Mouse (Mus musculus) adrenal gland, postnatal 14 days (tissue): ENCODE measurements around the gene Neb. TPM values are rescaled to one million over a fixed set of nuclear protein-coding genes. Genes with fewer than 3 reads are reported as not detected.

Experiments
- DNase-seq: peaks from one replicate; pipeline ENCODE4 v3.0.0; 2021; ENCODE audit warnings: mixed read lengths
- total RNA-seq: library from RNA; stranded (reverse); gene quantifications from 2 replicates; pipeline ENCODE4 v1.2.3, GENCODE M21; 2021

Neb gene
- total RNA-seq, 1 experiment from 2014 or later, result 1.4 TPM

DNA sequence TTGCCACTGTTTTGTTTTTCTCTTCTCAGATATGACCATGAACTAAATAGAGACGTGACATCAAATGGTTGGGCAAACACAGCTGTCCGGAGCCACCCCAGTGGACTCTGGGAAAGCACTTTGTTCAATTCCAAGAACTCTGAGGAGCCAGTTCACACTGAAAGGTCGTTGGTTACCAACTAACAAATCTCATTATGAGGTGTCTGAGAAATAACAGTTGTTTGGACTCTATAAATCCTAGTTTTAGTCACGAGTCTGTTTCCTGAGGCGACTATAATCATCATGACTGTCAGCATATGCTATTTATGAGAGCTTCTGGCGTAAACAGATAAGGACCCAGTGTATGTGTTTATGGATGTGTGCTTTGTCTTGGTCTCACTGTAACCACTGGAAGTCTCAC, 5.8 kb downstream of the Neb start:
- DNase-seq, result peak; percentile 14

DNA sequence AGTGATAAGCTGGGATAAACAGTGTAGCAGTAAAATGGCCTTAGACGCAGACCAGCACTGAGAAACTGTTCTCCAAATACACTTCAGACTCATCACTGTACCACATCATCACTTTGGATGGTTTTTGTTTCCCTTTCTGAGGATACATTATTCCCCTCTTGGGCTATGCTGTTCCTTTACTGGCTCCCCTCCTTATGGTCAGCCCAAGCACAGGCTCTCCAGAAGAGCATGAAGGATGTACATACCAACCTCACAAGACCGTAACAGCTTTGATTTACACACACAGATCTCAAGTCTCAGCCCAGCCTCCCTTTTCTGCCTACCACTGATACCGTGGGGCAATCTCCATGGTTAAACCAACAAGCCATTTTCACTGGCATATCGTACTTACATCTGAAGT, 6.2 kb downstream of the Neb start:
- DNase-seq, result no peak

DNA sequence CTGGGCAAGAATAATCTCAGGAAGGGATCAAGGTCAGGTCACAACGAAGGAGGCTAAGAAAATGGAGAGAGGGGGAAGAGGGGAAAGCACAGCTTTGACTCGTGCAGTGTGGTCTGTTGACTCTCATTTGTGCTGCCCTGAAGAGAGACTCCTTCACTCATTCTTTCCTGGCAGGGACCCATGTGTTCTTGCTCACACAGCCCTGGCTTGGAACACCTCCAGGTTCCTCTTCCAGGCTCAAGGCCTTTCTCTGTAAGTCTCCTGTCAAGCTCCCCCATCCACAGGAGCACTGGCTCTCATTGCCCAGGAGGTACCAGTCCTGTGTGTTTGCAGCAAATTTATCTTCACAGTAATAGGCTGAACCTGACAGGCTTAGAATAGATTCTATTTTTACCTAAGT, 7.2 kb downstream of the Neb start:
- DNase-seq, result peak; percentile 89

DNA sequence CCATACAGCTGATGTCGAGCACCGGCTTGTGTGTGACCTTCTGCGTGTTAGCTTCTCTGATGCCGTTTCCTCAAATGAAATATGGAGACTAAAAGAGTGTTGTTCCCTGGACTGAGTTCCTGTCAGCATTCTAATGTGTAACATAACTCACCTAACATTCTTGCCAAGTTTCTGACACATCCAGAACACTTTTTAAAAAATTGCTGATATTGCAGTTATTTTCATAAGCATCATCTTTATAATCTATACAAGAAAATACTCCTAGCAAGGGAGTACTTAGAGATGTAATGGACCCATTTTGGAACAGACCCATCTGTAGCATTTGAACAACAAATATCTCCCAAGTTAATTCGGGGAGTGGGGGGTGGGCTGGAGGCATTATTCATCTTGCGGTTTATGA, 8.7 kb downstream of the Neb start:
- DNase-seq, result no peak

GRCm38 (mm10) chr2:52367665-52368064, 10.6 kb downstream of the Neb start:
- no peak for DNase-seq

GRCm38 (mm10) chr2:52367248-52367647, 11.0 kb downstream of the Neb start:
- no peak for DNase-seq

GRCm38 (mm10) chr2:52361086-52361485, 17.2 kb downstream of the Neb start:
- no peak for DNase-seq

DNA sequence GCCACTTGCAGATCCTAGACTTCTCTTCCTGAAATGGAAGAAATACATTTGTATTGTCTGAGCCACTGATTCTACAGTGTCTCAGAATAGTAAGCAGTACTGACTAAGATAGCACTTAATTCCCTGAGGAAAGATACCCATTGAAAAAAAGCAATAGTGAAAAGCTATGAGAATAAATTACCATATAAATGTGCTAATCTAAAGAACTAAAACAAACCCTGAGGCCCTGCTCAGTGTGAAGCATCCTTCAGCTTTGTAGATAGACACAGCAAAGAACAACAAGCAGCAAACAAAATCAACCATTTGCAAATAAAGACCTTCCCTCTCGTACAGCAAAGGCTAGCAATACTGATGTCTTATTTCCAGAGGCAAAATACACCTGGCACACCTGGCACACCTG, 18.6 kb downstream of the Neb start:
- no peak for DNase-seq

DNA sequence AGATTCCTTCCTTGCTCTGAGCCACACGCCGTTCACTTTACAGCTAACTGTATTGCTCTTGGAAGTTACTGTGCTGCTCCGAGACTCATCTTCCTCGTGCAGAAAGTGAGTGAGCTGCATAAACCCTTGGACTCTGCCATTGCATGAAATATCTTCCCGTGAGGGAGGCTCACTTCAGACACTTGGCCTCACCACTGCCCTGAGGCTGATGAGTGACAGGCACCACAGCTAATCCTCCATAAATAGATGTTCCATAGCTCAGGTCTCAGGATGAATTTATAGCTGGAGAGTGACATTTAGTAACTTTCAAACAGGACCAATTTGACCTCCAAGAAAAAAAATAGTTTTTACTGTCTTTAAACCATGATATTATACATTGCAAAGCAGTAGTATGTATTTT, 20.1 kb downstream of the Neb start:
- no peak for DNase-seq

GRCm38 (mm10) chr2:52351029-52351428, 27.2 kb downstream of the Neb start:
- no peak for DNase-seq

GRCm38 (mm10) chr2:52340990-52341389, 37.3 kb downstream of the Neb start:
- DNase-seq, result no peak

GRCm38 (mm10) chr2:52335556-52335955, 42.7 kb downstream of the Neb start:
- no peak for DNase-seq

- no peak for DNase-seq
Observed at GRCm38 (mm10) chr2:52335087-52335486, 43.2 kb downstream of the Neb start.

GRCm38 (mm10) chr2:52333535-52333934, 44.7 kb downstream of the Neb start:
- DNase-seq, result no peak

- no peak for DNase-seq
Observed at GRCm38 (mm10) chr2:52331761-52332160, 46.5 kb downstream of the Neb start.

DNA sequence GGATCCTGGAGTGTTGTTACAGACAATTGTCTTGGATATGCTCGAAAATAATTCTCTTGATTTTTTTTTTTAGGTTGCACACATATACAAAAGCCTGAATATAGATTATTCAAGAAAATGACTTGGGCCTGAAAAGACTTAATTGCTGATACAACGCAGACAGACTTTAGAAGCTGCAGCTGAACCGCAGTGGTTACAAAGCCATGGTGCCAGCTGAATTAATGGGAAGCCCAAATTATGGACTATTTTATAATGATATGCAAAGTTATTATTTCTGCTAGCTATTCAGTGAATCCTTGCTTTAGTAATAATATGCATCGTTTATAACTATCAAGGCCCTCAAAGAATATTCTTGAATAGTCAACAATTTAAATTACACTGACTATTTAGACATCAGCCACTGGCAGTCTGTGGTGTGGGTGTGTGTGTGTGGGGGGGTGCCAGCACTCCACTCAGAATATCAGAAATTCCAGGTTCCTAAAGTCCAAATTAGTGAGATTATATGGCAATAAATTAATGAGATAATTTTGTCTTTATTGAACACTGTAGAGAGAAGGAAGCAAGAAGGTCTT, 50.9 kb downstream of the Neb start:
- no peak for DNase-seq

DNA sequence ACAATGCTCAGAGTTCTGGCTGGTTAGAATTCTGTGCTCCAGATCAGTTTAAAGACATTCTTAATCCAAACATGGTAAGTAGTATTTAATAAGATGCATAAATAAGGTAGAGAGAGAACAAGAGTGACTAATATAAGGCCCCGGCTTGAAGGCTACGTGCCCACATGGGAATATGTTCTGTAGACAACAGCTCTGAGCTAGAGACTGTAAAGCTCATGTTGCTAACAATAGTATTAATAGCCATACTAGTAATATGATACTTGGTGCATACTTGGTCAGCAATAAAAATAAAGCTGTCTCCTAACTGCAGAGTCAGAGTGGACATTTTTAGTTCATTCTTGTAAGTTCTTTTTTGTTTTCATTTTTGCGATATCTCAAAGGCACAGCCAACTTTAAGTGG, 56.4 kb downstream of the Neb start:
- no peak for DNase-seq

GRCm38 (mm10) chr2:52320175-52320574, 58.1 kb downstream of the Neb start:
- DNase-seq, result no peak

- peak; percentile 63 for DNase-seq
Observed at GRCm38 (mm10) chr2:52319020-52319567, 59.2 kb downstream of the Neb start.

DNA sequence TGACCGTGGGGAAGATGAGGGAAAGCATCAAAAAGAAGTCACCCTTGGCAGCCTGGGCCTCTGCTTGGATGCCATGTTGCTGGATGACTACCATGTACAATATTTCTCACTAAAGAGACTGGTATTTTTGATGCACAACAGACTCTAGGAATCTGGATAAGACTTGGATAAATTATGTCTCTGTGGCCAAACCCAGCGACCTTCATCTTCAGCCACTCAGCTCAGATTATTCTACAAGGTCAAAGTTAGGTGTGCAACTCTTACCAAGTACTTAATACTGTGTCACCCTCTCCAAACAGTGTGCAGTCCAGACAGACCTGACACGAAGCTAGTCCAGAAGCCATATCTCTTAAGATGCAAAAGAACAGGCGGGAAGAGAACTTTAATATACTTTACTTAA, 60.8 kb downstream of the Neb start:
- peak; percentile 7 for DNase-seq

DNA sequence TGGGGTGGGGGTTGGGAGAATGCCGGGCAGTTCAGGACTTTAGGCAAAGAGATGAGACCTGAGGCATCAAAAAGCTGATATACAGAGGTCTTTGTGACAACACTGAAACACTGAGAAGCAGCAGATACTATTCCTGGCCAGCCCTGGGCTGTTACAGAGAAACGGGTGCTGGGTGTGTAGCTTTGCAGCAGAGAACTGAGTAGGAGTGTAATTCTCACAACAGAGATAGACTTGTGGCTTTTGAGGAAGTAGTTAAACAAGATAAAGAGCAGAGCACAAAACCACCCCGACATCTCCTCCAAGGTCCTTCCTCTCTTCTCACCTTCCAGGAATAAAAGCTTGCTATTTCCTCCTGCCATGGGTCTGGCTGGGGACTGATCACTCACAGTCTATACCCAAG, 62.5 kb downstream of the Neb start:
- no peak for DNase-seq

GRCm38 (mm10) chr2:52314922-52315730, 63.1 kb downstream of the Neb start:
- DNase-seq, result no peak

- DNase-seq, result no peak
Observed at GRCm38 (mm10) chr2:52310757-52311156, 67.5 kb downstream of the Neb start.

DNA sequence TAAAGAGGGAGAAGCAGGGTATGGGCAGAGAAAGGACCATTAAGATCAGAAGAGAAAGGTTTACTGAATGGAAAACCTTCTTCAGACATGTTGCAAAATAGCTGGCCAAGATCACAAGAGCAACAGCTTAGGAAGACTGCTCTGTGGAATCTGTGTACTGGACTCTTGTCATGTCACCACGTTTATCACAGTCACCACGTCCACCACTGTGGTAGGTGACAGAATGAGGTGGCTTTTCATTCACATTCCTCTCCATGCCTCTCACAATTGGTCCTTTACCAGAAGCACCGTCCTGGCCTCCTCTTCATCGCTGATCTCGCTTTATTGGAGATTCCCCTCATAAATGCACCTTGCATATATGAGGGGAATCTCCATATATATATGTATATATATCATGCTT, 71.6 kb downstream of the Neb start:
- DNase-seq, result no peak
